Mouse (Mus musculus) lung, embryonic 14.5 days (tissue): ENCODE measurements around the gene 9130213A22Rik. TPM values are rescaled to one million over a fixed set of nuclear protein-coding genes. Genes with fewer than 3 reads are reported as not detected.

ENCODE experiments used
- ATAC-seq: fragments of 200-750 bp; cut with Nextera tagmentation; 2 replicates; pipeline ENCODE4 v1.8.0; 2017; ENCODE audit warnings: mild to moderate bottlenecking, moderate TSS enrichment, moderate library complexity; ENCODE audit not compliant: insufficient read depth
- DNase-seq: peaks from one replicate; pipeline ENCODE4 v3.0.0-alpha.2; 2015
- H3K27ac ChIP-seq: fragments of 300-500 bp; sonication (generic); 2 replicates; pipeline ENCODE4 v1.5.1; 2014; ENCODE audit warnings: low read depth, mild to moderate bottlenecking, moderate library complexity
- H3K27me3 ChIP-seq: fragments of 300-500 bp; sonication (generic); 2 replicates; pipeline ENCODE4 v1.6.1; 2014; ENCODE audit warnings: low read length, control low read depth; ENCODE audit not compliant: insufficient read depth
- H3K36me3 ChIP-seq: fragments of 300-500 bp; sonication (generic); 2 replicates; pipeline ENCODE4 v1.6.1; 2014; ENCODE audit warnings: control low read depth; ENCODE audit not compliant: insufficient read depth
- H3K4me1 ChIP-seq: fragments of 300-500 bp; sonication (generic); 2 replicates; pipeline ENCODE4 v1.6.1; 2014; ENCODE audit warnings: antibody characterized with exemption, control low read depth; ENCODE audit not compliant: insufficient read depth
- H3K4me2 ChIP-seq: fragments of 300-500 bp; sonication (generic); 2 replicates; pipeline ENCODE4 v1.6.1; 2014; ENCODE audit warnings: mild to moderate bottlenecking
- H3K4me3 ChIP-seq: fragments of 300-500 bp; sonication (generic); 2 replicates; pipeline ENCODE4 v1.5.1; 2014; ENCODE audit warnings: low read depth, low read length
- H3K9ac ChIP-seq: fragments of 300-500 bp; sonication (generic); 2 replicates; pipeline ENCODE4 v1.6.1; 2014
- H3K9me3 ChIP-seq: fragments of 300-500 bp; sonication (generic); 2 replicates; pipeline ENCODE4 v1.6.1; 2016; ENCODE audit warnings: low read depth, low read length, control low read depth
- CTCF ChIP-seq: IDR thresholded peaks from 2 replicates; pipeline ENCODE4 v1.5.1; 2016; ENCODE audit warnings: antibody characterized with exemption, low read depth
- whole genome bisulfite sequencing: fragments of 180-500 bp; shearing (Covaris S2); extraction: QIAGEN DNeasy Blood & Tissue Kit; methylation state at CpG from one replicate; pipeline ENCODE4 v1.1.7; 2014; 5-methylcytosine and 5-hydroxymethylcytosine counted together
- polyA plus RNA-seq: library from polyadenylated mRNA; unstranded; fragments of >200 nt; fragmentation: Nextera tagmentation; extraction: Ambion mirVana; gene quantifications from 2 replicates; pipeline ENCODE4 v1.2.1, GENCODE M21; 2014

Gene 9130213A22Rik
- polyA plus RNA-seq, 1 experiment from 2014 or later, result 0.41 TPM

DNA sequence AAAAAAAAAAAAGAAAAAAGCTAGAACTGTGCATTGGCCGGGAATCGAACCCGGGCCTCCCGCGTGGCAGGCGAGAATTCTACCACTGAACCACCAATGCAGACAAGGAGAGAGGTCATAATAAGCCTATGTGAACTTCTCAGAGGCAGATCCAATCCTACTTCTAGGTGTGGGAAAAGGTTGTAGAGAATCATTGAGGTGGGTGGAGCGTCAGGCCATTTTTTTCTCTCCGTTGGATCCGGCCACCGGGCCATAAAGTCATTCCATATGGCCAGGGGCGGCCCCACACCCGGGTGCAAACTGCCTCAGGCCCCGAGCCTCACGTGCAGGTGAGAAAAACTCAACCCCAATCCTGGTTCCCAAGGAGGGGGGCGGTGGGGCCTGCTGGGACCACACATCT is 3.6 kb downstream of the 9130213A22Rik start:
- WGBS, result under 1% methylated on average over 15 of the region's 15 CpGs
- peak; percentile 94 for DNase-seq
- no peak; the same call in 1 of the 2 replicates for ATAC-seq
- H3K4me3 ChIP-seq, result peak overlapping the region; percentile 74
- H3K4me2 ChIP-seq, result peak overlapping the region; percentile 93
- no peaks in the 10 kb centered on the region for H3K36me3 ChIP-seq
- H3K27me3 ChIP-seq, result no peaks in the 10 kb centered on the region; the same call in 1 of the 2 replicates
- no peak overlapping the region for H3K27ac ChIP-seq
- no peak for TF ChIP-seq CTCF
- H3K4me1 ChIP-seq, result peaks cover 7% of the 10 kb centered on the region
- 0 out of 2 replicates have a peak overlapping the region, but pooled peaks have one; percentile 30 for H3K9ac ChIP-seq
- no peaks in the 10 kb centered on the region for H3K9me3 ChIP-seq

DNA sequence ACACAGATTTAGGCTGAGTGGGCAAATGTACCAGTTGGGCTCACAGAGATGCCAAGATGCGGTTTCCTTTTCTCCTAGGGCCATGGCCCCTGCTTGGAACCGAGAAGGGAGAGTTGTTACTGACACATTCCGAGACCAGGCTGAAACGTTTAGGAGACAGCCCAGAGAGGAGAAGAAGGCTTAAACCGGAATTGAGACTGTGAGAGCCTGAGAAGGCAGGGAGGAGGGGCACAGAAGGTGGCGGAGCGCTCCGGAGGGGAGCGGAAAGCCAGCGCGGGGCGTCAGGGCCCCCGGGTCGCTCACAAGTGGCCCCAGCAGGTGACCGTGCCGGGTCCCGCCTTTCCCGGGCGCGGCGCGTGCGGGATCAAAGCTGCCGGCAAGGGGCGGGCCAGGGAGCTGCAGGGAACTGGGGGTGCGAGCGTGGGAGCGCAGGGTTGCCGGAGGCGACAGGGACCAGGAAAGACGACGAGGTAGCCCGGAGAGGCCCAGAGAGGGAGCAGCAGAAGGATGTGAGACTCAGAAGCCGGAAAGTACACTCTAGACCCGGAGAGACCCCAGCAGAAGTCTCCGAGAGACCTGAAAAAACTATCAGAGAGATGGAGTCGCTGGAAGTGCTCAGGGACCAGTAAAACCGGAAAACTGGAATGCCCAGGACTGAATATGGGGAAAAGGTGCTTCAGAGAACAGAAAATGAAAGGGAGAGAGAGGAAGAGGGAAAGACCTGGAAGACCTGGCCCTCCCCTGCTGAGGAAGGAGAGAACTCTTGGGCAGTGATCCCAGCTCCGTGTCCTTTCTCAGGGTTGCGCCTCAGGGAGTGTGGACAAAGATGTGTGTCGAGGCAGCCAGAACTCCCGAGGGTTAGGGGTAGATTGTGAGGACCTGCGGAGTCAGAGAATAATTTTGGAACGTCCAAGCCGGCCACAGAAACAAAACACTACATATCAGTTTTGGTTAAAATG is 4.4 kb downstream of the 9130213A22Rik start:
- Histone ChIP-seq H3K27me3 (no peaks in the 10 kb centered on the region; the same call in 1 of the 2 replicates), H3K9ac (peak overlapping the region; percentile 68), H3K27ac (peak overlapping the region; percentile 87), H3K36me3 (no peaks in the 10 kb centered on the region), H3K4me2 (peak overlapping the region; percentile 93), H3K4me3 (peak overlapping the region; percentile 74), H3K4me1 (peaks cover 7% of the 10 kb centered on the region), H3K9me3 (no peaks in the 10 kb centered on the region)
- under 1% methylated on average over 45 of the region's 45 CpGs for WGBS
- peak; percentile 9; the same call in 1 of the 2 replicates for ATAC-seq
- TF ChIP-seq CTCF, result no peak
- peak; percentile 68 for DNase-seq

DNA sequence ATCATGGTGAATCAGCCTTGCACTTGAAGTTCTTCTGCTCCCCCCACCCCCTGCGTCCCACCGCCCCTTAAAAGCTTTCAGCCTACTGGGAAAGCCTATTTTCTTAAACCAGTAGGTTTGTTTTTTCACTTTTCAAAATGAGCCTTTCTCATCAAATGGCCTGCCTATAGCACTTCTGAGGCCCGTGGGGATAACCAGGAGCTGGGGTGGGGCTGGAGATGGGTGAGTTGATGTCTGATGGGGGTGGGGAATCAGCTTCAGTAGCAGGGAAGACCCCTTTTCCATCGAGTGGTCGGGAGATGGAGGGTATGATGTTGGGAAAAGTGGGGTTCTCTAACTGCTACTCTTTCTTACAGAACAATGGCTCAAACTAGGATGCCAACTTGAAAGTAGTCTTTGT is 5.5 kb downstream of the 9130213A22Rik start:
- no peak for TF ChIP-seq CTCF
- DNase-seq, result no peak
- Histone ChIP-seq H3K9me3 (no peaks in the 10 kb centered on the region), H3K27me3 (no peaks in the 10 kb centered on the region; the same call in 1 of the 2 replicates), H3K4me3 (0 out of 2 replicates have a peak overlapping the region, but pooled peaks have one; percentile 1), H3K4me1 (peaks cover 7% of the 10 kb centered on the region), H3K36me3 (no peaks in the 10 kb centered on the region), H3K4me2 (peak overlapping the region; percentile 93), H3K27ac (no peak overlapping the region), H3K9ac (no peak overlapping the region)
- ATAC-seq, result no peak
- WGBS, result 43% methylated on average over 5 of the region's 5 CpGs

DNA sequence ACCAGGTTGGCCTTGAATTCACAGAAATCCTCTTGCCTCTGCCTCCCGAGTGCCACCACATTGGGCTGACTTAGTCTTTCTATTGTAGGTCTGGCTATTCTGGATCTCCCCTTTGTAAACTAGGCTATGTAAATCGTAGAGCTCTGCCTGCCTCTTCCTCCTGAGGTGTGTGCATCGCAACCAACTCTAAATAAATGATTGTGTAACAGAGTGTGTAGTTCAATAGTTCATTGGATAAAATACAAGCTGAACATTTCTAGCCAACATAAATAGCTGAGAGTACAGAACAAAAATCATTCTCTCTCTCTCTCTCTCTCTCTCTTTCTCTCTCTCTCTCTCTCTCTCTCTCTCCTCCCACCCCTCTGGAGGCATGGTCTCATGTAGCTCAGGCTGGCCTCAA is 7.8 kb downstream of the 9130213A22Rik start:
- no peak overlapping the region for H3K4me2 ChIP-seq
- DNase-seq (no peak), ATAC-seq (no peak)
- H3K27ac ChIP-seq, result no peak overlapping the region
- peaks cover under 1% of the 10 kb centered on the region for H3K4me1 ChIP-seq
- 78% methylated on average over 3 of the region's 3 CpGs for whole genome bisulfite sequencing
- H3K36me3 ChIP-seq, result peaks cover 1% of the 10 kb centered on the region; the same call in 1 of the 2 replicates
- H3K9ac ChIP-seq, result no peak overlapping the region
- no peak for TF ChIP-seq CTCF
- H3K27me3 ChIP-seq, result no peaks in the 10 kb centered on the region; the same call in 1 of the 2 replicates
- H3K4me3 ChIP-seq, result no peak overlapping the region
- no peaks in the 10 kb centered on the region for H3K9me3 ChIP-seq

DNA sequence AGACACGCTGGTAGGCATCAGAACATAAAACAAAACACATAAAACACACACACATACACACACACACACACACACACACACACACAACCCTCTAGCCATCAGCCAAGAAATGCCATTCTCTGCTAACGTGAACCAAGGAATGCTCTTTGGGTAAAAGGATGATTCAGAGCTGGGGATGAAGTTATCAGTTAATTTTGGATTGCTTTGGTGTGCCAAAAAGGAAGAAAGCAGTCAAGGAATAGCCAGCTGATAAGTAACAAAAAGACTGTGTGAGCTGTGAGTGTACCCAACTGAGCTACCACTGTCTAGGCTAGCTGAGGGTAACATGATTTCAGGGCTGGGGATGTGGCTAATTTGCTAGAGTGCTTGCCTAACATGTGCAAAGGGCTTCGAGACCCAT is 8.4 kb downstream of the 9130213A22Rik start:
- no peaks in the 10 kb centered on the region; the same call in 1 of the 2 replicates for H3K4me1 ChIP-seq
- no peak overlapping the region for H3K4me2 ChIP-seq
- no peak for DNase-seq
- H3K9me3 ChIP-seq, result no peaks in the 10 kb centered on the region
- ATAC-seq, result no peak
- peaks cover 7% of the 10 kb centered on the region for H3K36me3 ChIP-seq
- 58% methylated on average over 3 of the region's 3 CpGs for WGBS
- no peak overlapping the region for H3K9ac ChIP-seq
- no peak overlapping the region for H3K27ac ChIP-seq
- no peak for TF ChIP-seq CTCF
- no peak overlapping the region for H3K4me3 ChIP-seq
- H3K27me3 ChIP-seq, result no peaks in the 10 kb centered on the region; the same call in 1 of the 2 replicates

DNA sequence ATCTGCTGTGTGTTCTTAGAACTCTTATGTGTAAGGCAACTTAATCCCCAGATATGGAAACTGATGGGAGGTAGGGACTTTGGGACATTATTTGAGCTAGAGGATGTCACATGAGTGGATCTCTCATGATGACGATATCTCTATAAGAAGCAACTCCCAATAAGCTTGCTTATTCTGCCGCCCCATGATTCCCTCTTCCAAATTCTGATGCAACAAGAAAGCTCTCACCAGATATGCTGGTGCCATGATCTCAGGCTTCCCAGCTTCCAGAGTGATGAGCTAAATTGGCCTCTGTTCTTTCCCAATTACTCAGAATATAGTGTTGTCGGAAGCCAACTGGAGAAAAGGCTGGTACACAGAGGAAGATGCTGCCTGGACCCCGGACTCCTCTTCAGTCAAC is 10.5 kb downstream of the 9130213A22Rik start:
- Histone ChIP-seq H3K27me3 (no peaks in the 10 kb centered on the region; the same call in 1 of the 2 replicates), H3K9me3 (no peaks in the 10 kb centered on the region), H3K27ac (peak overlapping the region; percentile 38; the same call in 1 of the 2 replicates), H3K4me1 (no peaks in the 10 kb centered on the region; the same call in 1 of the 2 replicates), H3K9ac (no peak overlapping the region; the same call in 1 of the 2 replicates), H3K4me3 (peak overlapping the region; percentile 51; the same call in 1 of the 2 replicates), H3K36me3 (peaks cover 29% of the 10 kb centered on the region), H3K4me2 (peak overlapping the region; percentile 62)
- no peak for TF ChIP-seq CTCF
- ATAC-seq, result no peak
- peak; percentile 19 for DNase-seq
- WGBS, result 69% methylated on average over 4 of the region's 4 CpGs
